Mouse (Mus musculus): Measurements from ENCODE around the gene Atp6v1e2. TPM values are rescaled to one million over a fixed set of nuclear protein-coding genes. Genes with fewer than 3 reads are reported as not detected.

Atp6v1e2 gene
- polyA plus RNA-seq (2015; fragmentation: Nextera tagmentation; extraction: Ambion mirVana) = not detected in 2 replicates

DNA sequence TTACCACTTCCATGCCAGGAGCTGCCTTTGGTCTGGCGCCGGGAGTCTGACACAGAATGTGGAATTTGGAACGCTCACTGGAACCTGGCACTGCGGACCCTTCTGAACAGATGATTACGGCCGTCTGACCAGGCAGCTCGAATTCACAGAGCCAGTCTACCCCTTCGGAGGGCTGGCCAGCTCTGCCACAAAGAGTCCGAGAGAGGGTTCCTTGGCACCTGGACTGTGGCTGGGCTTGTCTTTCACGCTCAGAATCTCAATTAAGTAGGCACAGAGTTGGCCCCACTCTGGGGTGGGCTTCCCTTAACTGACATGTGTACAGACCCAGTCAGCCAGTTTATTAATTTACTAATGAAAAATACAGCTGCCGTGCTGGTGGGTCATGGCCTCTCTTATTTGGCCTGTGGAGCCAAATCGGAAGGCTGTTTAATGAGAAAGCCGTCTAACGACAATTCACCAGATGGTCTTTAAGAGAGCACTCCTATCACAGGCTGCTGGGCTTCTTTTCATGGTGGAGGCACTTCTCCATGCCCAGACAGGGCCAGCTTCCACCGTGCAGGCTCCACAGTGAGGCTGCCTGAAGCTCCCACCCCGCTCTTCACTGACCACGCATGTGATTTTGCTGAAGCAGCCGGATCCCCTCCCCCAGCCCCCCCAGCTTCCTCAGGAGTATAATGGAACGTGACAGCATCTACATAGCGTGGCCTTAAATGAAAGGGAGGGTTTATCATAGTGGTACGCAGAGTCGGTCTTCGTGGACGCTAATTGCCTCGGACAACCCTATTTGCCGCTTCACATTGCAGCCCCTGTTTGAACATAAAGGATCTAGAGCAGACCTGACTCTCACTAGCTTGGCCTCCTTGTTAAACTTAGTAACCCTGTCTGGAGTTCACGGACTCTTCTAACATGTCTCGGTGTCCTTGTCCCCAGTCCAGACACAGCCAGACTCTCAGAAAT is at the start of gene Atp6v1e2:
Gene Atp6v1e2, minus strand, starts transcription at position 58 of the 957 bp plus-strand sequence.
- Histone ChIP-seq H3K4me1 (peaks cover 12% of the 10 kb centered on the region), H3K27ac (replicated peaks) (no peak within 1 kb of the TSS), H3K9ac (no peak within 1 kb of the TSS), H3K27me3 (no peaks in the 10 kb centered on the region), H3K4me2 (replicated peaks) (no peak within 1 kb of the TSS), H3K9me3 (replicated peaks) (no peaks in the 10 kb centered on the region), H3K4me3 (replicated peaks) (no peak within 1 kb of the TSS), H3K36me3 (no peaks in the 10 kb centered on the region)
- ATAC-seq (ENCODE audit: insufficient number of reproducible peaks, low FRiP score, low TSS enrichment, low read depth) = no peak
- 72% methylated on average over 28 of the region's 28 CpGs for WGBS

DNA sequence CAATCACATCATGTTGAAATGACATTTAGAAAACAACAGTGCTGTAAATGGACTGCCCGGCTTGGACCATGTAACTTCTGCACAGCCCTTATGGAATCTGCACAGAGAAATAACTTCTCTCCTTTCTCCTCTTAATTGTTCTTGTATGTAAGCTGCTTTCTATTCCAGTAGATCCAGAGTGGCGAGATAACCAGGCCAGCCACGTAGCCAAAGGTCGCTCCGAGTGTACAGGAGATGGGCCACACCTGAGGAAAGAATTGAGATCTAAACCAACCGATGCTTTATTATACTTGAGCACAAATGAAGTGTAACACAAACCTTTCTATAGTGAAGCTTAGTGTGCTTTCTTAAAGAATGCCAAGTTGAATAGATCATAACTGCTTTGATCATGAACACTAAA is 49.6 kb upstream of the Atp6v1e2 start:
- 87% methylated on average over 6 of the region's 6 CpGs for WGBS
- Histone ChIP-seq H3K9me3 (replicated peaks) (no peaks in the 10 kb centered on the region), H3K4me2 (replicated peaks) (no peak overlapping the region), H3K27ac (replicated peaks) (no peak overlapping the region), H3K36me3 (peaks cover 23% of the 10 kb centered on the region), H3K4me1 (no peaks in the 10 kb centered on the region), H3K9ac (no peak overlapping the region), H3K4me3 (replicated peaks) (no peak overlapping the region), H3K27me3 (no peaks in the 10 kb centered on the region)
- no peak for ATAC-seq (ENCODE audit: insufficient number of reproducible peaks, low FRiP score, low TSS enrichment, low read depth)

DNA sequence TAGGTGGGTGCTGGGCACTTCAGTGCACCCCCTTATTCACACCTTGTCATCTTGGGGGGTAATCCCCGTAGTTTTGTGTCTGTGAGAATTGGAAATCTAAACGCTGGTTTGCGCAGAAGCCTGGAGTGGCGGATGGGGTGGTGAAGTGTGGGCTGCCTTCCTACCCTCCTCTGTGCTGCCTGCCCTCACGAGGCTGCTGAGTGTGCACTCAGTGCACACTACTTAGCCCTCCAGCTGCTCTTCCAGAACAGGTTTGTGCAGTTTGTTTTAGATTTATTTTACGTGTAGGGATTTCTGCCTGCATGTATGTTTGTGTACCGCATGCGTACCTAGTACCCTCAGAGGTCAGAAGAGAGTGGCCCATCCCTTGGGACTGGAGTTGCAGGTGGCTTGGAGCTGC is 43.6 kb upstream of the Atp6v1e2 start:
- WGBS = 73% methylated on average over 8 of the region's 8 CpGs
- peaks cover under 1% of the 10 kb centered on the region; the same call in 1 of the 2 replicates for H3K36me3 ChIP-seq
- H3K4me3 ChIP-seq (replicated peaks) = no peak overlapping the region
- no peak for ATAC-seq (ENCODE audit: insufficient number of reproducible peaks, low FRiP score, low TSS enrichment, low read depth)
- no peaks in the 10 kb centered on the region for H3K27me3 ChIP-seq
- H3K9me3 ChIP-seq (replicated peaks) = no peaks in the 10 kb centered on the region
- no peak overlapping the region for H3K4me2 ChIP-seq (replicated peaks)
- no peak overlapping the region for H3K9ac ChIP-seq
- H3K27ac ChIP-seq (replicated peaks) = no peak overlapping the region
- H3K4me1 ChIP-seq = peaks cover 28% of the 10 kb centered on the region

DNA sequence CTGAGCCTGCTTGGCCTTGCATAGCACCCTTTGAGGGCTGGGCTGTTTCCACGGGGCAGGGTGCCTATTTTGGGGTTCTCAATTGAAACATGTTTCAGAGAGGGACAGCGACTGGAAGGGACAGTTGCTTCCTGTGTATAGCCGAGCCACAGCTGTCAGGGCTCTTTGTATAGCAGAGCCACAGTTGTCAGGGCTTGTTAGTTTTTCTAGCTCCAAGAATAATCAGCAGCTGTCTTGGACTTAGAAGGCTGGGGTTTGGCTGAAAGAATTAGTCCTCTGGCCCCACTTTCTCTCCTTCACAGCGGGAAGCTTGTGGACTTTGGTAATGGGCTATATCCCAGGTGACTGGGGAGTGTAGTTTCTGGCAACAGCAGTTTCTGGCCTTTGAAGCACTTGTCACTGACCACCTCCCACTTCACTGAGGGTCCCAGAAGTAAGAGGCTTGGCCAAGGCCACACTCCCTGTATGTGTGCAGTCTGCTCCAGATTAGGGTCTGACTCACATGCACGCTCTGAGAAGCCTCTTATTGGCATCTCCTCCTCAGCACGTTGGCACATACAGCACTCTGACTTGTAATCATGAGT is 41.0 kb upstream of the Atp6v1e2 start:
- H3K27ac ChIP-seq (replicated peaks) = peak overlapping the region; percentile 29; the same call in 1 of the 2 replicates

DNA sequence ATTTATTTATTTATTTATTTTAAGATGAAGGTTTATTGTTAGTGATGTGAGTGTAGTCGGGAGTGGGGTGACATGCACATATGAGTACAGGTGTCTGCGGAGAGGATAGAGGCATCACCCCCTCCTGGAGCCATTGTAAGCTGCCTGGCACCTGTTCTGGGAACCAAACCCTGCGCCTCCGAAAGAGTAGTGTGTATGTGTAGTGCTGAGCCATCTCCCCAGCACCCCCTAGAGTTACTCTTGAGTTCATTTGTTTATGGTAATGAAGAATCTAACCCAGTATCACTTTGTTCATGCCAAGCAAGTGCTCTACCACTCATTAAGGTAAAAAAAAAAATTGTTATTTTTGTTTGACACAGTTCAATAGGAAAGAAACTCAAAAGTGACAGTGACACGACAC is 40.5 kb upstream of the Atp6v1e2 start:
- ATAC-seq (ENCODE audit: insufficient number of reproducible peaks, low FRiP score, low TSS enrichment, low read depth) = no peak
- H3K4me1 ChIP-seq = peaks cover 42% of the 10 kb centered on the region
- no peak overlapping the region for H3K4me3 ChIP-seq (replicated peaks)
- no peak overlapping the region for H3K4me2 ChIP-seq (replicated peaks)
- H3K36me3 ChIP-seq = peaks cover 7% of the 10 kb centered on the region; the same call in 1 of the 2 replicates
- WGBS = 69% methylated on average over 5 of the region's 5 CpGs
- no peak overlapping the region for H3K9ac ChIP-seq
- H3K27me3 ChIP-seq = no peaks in the 10 kb centered on the region
- no peaks in the 10 kb centered on the region for H3K9me3 ChIP-seq (replicated peaks)
- peak overlapping the region; percentile 29; the same call in 1 of the 2 replicates for H3K27ac ChIP-seq (replicated peaks)

More for the DNA sequence above, 41.0 kb upstream of the Atp6v1e2 start:
- H3K4me2 ChIP-seq (replicated peaks) = no peak overlapping the region
- peaks cover 3% of the 10 kb centered on the region; the same call in 1 of the 2 replicates for H3K36me3 ChIP-seq
- WGBS = 51% methylated on average over 6 of the region's 6 CpGs
- peaks cover 42% of the 10 kb centered on the region for H3K4me1 ChIP-seq
- H3K4me3 ChIP-seq (replicated peaks) = no peak overlapping the region
- H3K9ac ChIP-seq = no peak overlapping the region
- ATAC-seq (ENCODE audit: insufficient number of reproducible peaks, low FRiP score, low TSS enrichment, low read depth) = peak; percentile 55
- no peaks in the 10 kb centered on the region for H3K9me3 ChIP-seq (replicated peaks)
- H3K27me3 ChIP-seq = no peaks in the 10 kb centered on the region

DNA sequence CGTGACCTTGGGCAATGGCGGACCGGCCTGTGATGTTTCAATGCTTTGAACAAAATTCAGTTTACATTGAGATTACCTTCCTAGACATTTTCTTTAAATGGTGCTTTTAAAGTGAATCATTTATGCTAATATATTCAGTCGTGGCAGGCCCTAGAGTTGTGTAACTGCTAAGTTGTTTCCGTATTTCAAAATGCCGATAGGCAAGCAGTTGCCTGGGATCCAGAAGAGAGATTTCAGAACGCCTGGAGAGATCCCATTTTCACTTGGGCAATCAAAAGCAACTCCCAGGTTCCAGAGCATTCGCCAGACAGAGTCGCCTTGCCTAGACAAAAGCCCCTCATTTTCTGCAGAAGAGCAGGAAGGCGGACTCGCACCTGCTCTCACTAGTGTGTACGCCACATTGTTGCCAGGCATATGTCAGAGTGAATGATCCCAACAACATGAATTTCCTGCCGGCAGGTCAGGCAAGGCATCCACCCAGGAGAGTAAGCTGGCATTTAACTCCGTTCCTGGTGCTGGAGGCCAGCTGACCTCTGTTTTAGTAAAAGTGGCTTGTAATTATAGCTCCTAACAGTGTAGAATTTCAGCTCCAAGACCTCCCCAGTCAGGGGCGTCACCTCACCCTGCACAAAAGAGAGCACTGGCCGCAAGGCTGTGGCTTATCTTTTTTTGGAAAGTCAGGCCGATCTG is 38.9 kb upstream of the Atp6v1e2 start:
- Histone ChIP-seq H3K27me3 (no peaks in the 10 kb centered on the region), H3K4me1 (peaks cover 37% of the 10 kb centered on the region), H3K9me3 (replicated peaks) (no peaks in the 10 kb centered on the region), H3K36me3 (peaks cover 18% of the 10 kb centered on the region), H3K4me3 (replicated peaks) (no peak overlapping the region), H3K9ac (no peak overlapping the region), H3K4me2 (replicated peaks) (no peak overlapping the region), H3K27ac (replicated peaks) (no peak overlapping the region)
- ATAC-seq (ENCODE audit: insufficient number of reproducible peaks, low FRiP score, low TSS enrichment, low read depth) = peak; percentile 70
- 47% methylated on average over 17 of the region's 17 CpGs for WGBS

DNA sequence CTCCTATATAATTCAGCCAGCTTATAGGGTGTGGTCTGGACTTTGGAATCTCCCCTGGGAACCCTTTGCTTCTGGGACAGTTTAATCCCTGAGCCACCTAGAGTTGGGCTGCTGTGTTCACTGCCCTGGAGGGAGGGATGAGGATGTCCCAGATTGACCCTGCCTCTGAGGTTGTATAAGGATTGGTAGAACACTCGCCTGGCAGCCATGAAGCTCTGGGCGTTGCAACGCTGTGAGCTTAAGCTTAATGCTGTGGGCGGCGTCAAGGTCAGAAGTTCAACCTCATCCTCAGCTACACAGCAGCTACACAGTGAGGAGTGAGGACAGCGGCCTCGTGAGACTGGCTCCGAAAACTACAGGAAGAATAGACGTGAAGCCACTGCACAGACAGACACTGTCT is 34.8 kb upstream of the Atp6v1e2 start:
- Histone ChIP-seq H3K27me3 (no peaks in the 10 kb centered on the region), H3K27ac (replicated peaks) (no peak overlapping the region), H3K4me3 (replicated peaks) (no peak overlapping the region), H3K4me1 (peaks cover 19% of the 10 kb centered on the region; the same call in 1 of the 2 replicates), H3K9me3 (replicated peaks) (no peaks in the 10 kb centered on the region), H3K4me2 (replicated peaks) (no peak overlapping the region), H3K36me3 (peaks cover 29% of the 10 kb centered on the region), H3K9ac (no peak overlapping the region)
- 65% methylated on average over 9 of the region's 9 CpGs for WGBS
- ATAC-seq (ENCODE audit: insufficient number of reproducible peaks, low FRiP score, low TSS enrichment, low read depth) = no peak

DNA sequence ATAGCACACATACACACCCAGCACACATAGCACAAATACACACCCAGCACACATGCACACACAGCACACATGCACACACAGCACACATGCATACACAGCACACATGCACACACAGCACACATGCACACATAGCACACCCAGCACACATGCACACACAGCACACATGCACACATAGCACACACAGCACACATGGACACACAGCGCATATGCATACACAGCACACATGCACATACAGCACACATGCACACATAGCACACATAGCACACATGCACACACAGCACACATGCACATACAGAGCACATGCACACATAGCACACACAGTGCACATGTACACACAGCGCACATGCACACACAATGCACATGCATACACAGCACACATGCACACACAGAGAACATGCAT is 34.0 kb upstream of the Atp6v1e2 start:
- 100% methylated on average over 2 of the region's 2 CpGs for WGBS
- Histone ChIP-seq H3K9me3 (replicated peaks) (no peaks in the 10 kb centered on the region), H3K4me2 (replicated peaks) (no peak overlapping the region), H3K36me3 (peaks cover 29% of the 10 kb centered on the region), H3K9ac (no peak overlapping the region), H3K4me3 (replicated peaks) (no peak overlapping the region), H3K27me3 (no peaks in the 10 kb centered on the region), H3K27ac (replicated peaks) (no peak overlapping the region), H3K4me1 (peaks cover 16% of the 10 kb centered on the region; the same call in 1 of the 2 replicates)
- no peak for ATAC-seq (ENCODE audit: insufficient number of reproducible peaks, low FRiP score, low TSS enrichment, low read depth)

DNA sequence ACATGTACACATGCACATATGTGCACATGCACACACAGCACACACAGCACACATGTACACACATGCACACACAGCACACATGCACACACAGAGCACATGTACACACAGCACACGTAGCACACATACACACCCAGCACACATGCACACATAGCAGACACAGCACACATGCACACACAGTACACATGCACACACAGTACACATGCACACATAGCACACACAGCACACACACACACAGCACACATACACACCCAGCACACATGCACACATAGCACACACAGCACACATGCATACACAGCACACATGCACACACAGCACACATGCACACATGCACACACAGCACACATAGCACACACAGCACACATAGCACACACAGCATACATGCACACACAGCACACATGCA is 33.5 kb upstream of the Atp6v1e2 start:
- Histone ChIP-seq H3K4me2 (replicated peaks) (no peak overlapping the region), H3K4me1 (peaks cover 14% of the 10 kb centered on the region; the same call in 1 of the 2 replicates), H3K27ac (replicated peaks) (no peak overlapping the region), H3K9me3 (replicated peaks) (no peaks in the 10 kb centered on the region), H3K27me3 (no peaks in the 10 kb centered on the region), H3K9ac (no peak overlapping the region), H3K4me3 (replicated peaks) (no peak overlapping the region), H3K36me3 (peaks cover 31% of the 10 kb centered on the region)
- ATAC-seq (ENCODE audit: insufficient number of reproducible peaks, low FRiP score, low TSS enrichment, low read depth) = no peak
- WGBS = 100% methylated on average over 1 of the region's 1 CpGs

DNA sequence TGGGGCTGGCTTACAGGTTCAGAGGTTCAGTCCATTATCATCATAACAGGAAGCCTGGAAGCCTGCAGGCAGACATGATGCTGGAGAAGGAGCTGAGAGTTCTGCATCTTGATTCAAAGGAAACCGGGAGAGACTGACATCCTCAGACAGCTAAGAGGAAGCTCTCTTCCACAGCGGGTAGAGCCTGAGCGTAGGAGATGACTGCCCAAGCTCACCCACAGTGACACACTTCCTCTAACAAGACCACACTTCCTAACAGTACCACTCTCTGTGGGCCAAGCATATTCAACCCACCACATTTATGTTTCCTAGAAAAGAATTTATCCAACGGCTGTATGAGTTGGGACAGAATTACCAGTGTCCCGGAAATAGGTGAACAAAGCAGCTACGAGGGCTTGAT is 30.8 kb upstream of the Atp6v1e2 start:
- Histone ChIP-seq H3K27ac (replicated peaks) (no peak overlapping the region), H3K4me3 (replicated peaks) (no peak overlapping the region), H3K9me3 (replicated peaks) (no peaks in the 10 kb centered on the region), H3K4me2 (replicated peaks) (no peak overlapping the region), H3K4me1 (no peaks in the 10 kb centered on the region; the same call in 1 of the 2 replicates), H3K9ac (no peak overlapping the region), H3K27me3 (no peaks in the 10 kb centered on the region), H3K36me3 (peaks cover 46% of the 10 kb centered on the region)
- WGBS = 88% methylated on average over 6 of the region's 6 CpGs
- ATAC-seq (ENCODE audit: insufficient number of reproducible peaks, low FRiP score, low TSS enrichment, low read depth) = no peak

DNA sequence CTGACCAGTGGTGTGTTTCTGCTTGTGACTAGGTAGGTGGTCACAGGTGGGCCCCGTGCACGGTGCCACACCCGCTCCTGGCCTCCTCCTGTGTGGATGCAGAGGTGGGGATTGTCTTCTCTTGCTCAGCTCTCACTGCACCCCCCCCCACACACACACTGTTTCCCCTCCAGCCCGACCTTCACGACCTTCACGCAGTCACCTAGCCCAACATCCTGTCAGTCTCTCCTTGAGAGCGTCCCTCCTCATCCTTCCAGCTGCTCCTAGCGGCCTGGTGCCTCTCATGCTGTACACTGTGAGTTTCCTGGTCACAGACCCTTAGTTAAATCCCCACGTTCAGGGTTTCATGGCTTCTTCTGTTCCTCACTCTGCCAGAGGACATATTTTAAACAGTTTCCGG is 28.7 kb upstream of the Atp6v1e2 start:
- no peak for ATAC-seq (ENCODE audit: insufficient number of reproducible peaks, low FRiP score, low TSS enrichment, low read depth)
- H3K36me3 ChIP-seq = peaks cover 43% of the 10 kb centered on the region
- H3K27me3 ChIP-seq = no peaks in the 10 kb centered on the region
- H3K4me2 ChIP-seq (replicated peaks) = no peak overlapping the region
- H3K27ac ChIP-seq (replicated peaks) = no peak overlapping the region
- WGBS = 70% methylated on average over 10 of the region's 10 CpGs
- H3K4me3 ChIP-seq (replicated peaks) = no peak overlapping the region
- peaks cover under 1% of the 10 kb centered on the region; the same call in 1 of the 2 replicates for H3K4me1 ChIP-seq
- H3K9me3 ChIP-seq (replicated peaks) = no peaks in the 10 kb centered on the region
- no peak overlapping the region for H3K9ac ChIP-seq

Data from embryonic facial prominence, embryonic 15.5 days (tissue).